Mouse (Mus musculus): ENCODE measurements around the gene Ptrhd1. TPM values are rescaled to one million over a fixed set of nuclear protein-coding genes. Genes with fewer than 3 reads are reported as not detected.

The Ptrhd1 gene
- total and polyA plus RNA-seq, 3 experiments, result 3.6 to 9.3 (median 6.7) TPM

DNA sequence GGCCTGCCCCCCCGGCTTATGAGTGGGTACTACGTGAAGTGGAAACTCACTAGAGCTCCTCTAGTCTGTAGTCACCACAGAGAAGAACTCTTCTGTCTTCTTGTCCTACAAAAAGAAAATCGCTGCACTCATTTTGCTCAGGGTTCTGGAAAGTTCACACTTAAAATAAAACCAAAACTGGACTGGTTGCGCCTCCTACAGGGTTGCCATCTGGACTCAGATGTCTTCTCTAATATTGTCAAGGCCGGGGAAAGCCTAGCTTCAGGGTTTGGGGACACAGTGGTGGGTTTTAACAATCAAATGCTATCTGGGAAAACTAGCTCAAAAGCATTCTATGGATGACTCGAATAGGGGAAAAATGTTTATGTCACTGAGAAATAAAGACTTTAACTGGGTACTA lies 16.0 kb downstream of the Ptrhd1 start:
- no peak overlapping the region for H3K4me3 ChIP-seq (replicated peaks in 1 of 3; ENCODE audit: low read depth in 2 of 3, low read length in 2 of 3, poor library complexity in 1 of 3)
- in situ Hi-C loops (cut with MboI; ENCODE audit: low pct_ligation_motif_present, low pct_unique_long_range_greater_than_20kb, low sequenced_read_pairs) (loop anchor here (25.0 kb wide), 2 partner anchors 288 to 588 kb away; partner anchors contain the start of genes Fkbp1b and Wdcp), dilution Hi-C loops (cut with MboI; ENCODE audit: extremely low pct_ligation_motif_present, extremely low pct_unique_long_range_greater_than_20kb, low sequenced_read_pairs) (no loop called here)
- no peak overlapping the region for H3K27ac ChIP-seq (ENCODE audit: insufficient read depth, low read depth)
- no peaks in the 10 kb centered on the region for H3K9me3 ChIP-seq (replicated peaks; ENCODE audit: low read length)
- peaks cover 6 to 26% of the 10 kb centered on the region in 2 experiments for H3K36me3 ChIP-seq (replicated peaks in 1 of 2; ENCODE audit: control insufficient read depth in 1 of 2, insufficient read depth in 1 of 2, low read length in 1 of 2)
- no peak for DNase-seq (ENCODE audit: extremely low read depth)
- H3K9ac ChIP-seq (ENCODE audit: insufficient read depth, low read depth), result no peak overlapping the region
- TF ChIP-seq RAD21 (IDR thresholded peaks at IDR 0.05; ENCODE audit: low read depth, low read length) (no peak; the same call in none of the 2 replicates), EP300 (IDR thresholded peaks at IDR 0.05; ENCODE audit: low read length) (no peak), ZC3H11A (IDR thresholded peaks at IDR 0.05; ENCODE audit: low read depth, low read length) (no peak), ZKSCAN1 (IDR thresholded peaks at IDR 0.05; ENCODE audit: borderline replicate concordance, low read depth, low read length) (no peak), CHD2 (IDR thresholded peaks at IDR 0.05; ENCODE audit: low read length) (no peak), USF2 (conservative IDR thresholded peaks at IDR 0.05; ENCODE audit: low read depth, low read length) (no peak), RCOR1 (conservative IDR thresholded peaks at IDR 0.05; ENCODE audit: low read depth, low read length) (no peak), ELF1 (IDR thresholded peaks at IDR 0.05; ENCODE audit: low read depth, low read length) (no peak), ETS1 (conservative IDR thresholded peaks at IDR 0.05; ENCODE audit: low read depth, low read length) (no peak), JUN (IDR thresholded peaks at IDR 0.05; ENCODE audit: insufficient read depth, low read depth, low read length) (no peak), IRF4 (IDR thresholded peaks at IDR 0.05; ENCODE audit: low read depth, low read length) (no peak), NRF1 (IDR thresholded peaks at IDR 0.05; ENCODE audit: low read depth, low read length) (no peak)
- H3K4me1 ChIP-seq (ENCODE audit: control insufficient read depth in 1 of 2, insufficient read depth in 2 of 2), result no peaks in the 10 kb centered on the region
- no peaks in the 10 kb centered on the region for H3K27me3 ChIP-seq (replicated peaks)
- no peaks in the 10 kb centered on the region for H3K79me2 ChIP-seq (replicated peaks; ENCODE audit: control insufficient read depth, extremely low read depth, insufficient read depth, poor library complexity, severe bottlenecking)
- no peak overlapping the region for H3K4me2 ChIP-seq (ENCODE audit: insufficient read depth, low read depth, poor library complexity, severe bottlenecking)

GRCm38 (mm10) chr12:4252742-4253655 lies 19.2 kb downstream of the Ptrhd1 start:
- H3K4me2 ChIP-seq (ENCODE audit: insufficient read depth, low read depth, poor library complexity, severe bottlenecking), result no peak overlapping the region
- no peaks in the 10 kb centered on the region for H3K9me3 ChIP-seq (replicated peaks; ENCODE audit: low read length)
- no peak overlapping the region for H3K27ac ChIP-seq (ENCODE audit: insufficient read depth, low read depth)
- peaks cover 0 to 10% of the 10 kb centered on the region in 2 experiments; a peak in 1 of 4 replicates for H3K4me1 ChIP-seq (ENCODE audit: control insufficient read depth in 1 of 2, insufficient read depth in 2 of 2)
- DNase-seq (ENCODE audit: extremely low read depth), result no peak
- no peak overlapping the region for H3K9ac ChIP-seq (ENCODE audit: insufficient read depth, low read depth)
- no peaks in the 10 kb centered on the region for H3K27me3 ChIP-seq (replicated peaks)
- peaks cover 6 to 23% of the 10 kb centered on the region in 2 experiments for H3K36me3 ChIP-seq (replicated peaks in 1 of 2; ENCODE audit: control insufficient read depth in 1 of 2, insufficient read depth in 1 of 2, low read length in 1 of 2)
- no peaks in the 10 kb centered on the region for H3K79me2 ChIP-seq (replicated peaks; ENCODE audit: control insufficient read depth, extremely low read depth, insufficient read depth, poor library complexity, severe bottlenecking)
- dilution Hi-C loops (cut with MboI; ENCODE audit: extremely low pct_ligation_motif_present, extremely low pct_unique_long_range_greater_than_20kb, low sequenced_read_pairs) (no loop called here), in situ Hi-C loops (cut with MboI; ENCODE audit: low pct_ligation_motif_present, low pct_unique_long_range_greater_than_20kb, low sequenced_read_pairs) (no loop called here)
- TF ChIP-seq CTCF (conservative IDR thresholded peaks at IDR 0.05 in 1 of 2, IDR thresholded peaks at IDR 0.05 in 1 of 2; ENCODE audit: low read depth in 2 of 2, low read length in 2 of 2), result no peak
- TF ChIP-seq ZC3H11A (IDR thresholded peaks at IDR 0.05; ENCODE audit: low read depth, low read length), result no peak
- no peak for TF ChIP-seq ETS1 (conservative IDR thresholded peaks at IDR 0.05; ENCODE audit: low read depth, low read length)
- TF ChIP-seq KAT2A (IDR thresholded peaks at IDR 0.05; ENCODE audit: insufficient replicate concordance, low read length), result no peak
- no peak for TF ChIP-seq UBTF (IDR thresholded peaks at IDR 0.05; ENCODE audit: low read depth, low read length)
- no peak for TF ChIP-seq E2F4 (IDR thresholded peaks at IDR 0.05; ENCODE audit: insufficient replicate concordance, low read depth, low read length)
- no peak for TF ChIP-seq JUND (conservative IDR thresholded peaks at IDR 0.05; ENCODE audit: low read depth, low read length)
- no peak for TF ChIP-seq ZKSCAN1 (IDR thresholded peaks at IDR 0.05; ENCODE audit: borderline replicate concordance, low read depth, low read length)
- TF ChIP-seq GABPA (IDR thresholded peaks at IDR 0.05; ENCODE audit: insufficient replicate concordance, low read depth, low read length), result no peak
- TF ChIP-seq TCF12 (IDR thresholded peaks at IDR 0.05; ENCODE audit: low read depth, low read length), result no peak
- no peak for TF ChIP-seq IRF4 (IDR thresholded peaks at IDR 0.05; ENCODE audit: low read depth, low read length)
- no peak for TF ChIP-seq USF2 (conservative IDR thresholded peaks at IDR 0.05; ENCODE audit: low read depth, low read length)
- no peak for TF ChIP-seq SIN3A (IDR thresholded peaks at IDR 0.05; ENCODE audit: low read length)
- TF ChIP-seq MAFK (IDR thresholded peaks at IDR 0.05; ENCODE audit: insufficient replicate concordance, low read length), result no peak
- no peak for TF ChIP-seq JUN (IDR thresholded peaks at IDR 0.05; ENCODE audit: insufficient read depth, low read depth, low read length)
- TF ChIP-seq TBP (conservative IDR thresholded peaks at IDR 0.05; ENCODE audit: low read depth, low read length), result no peak
- no peak for TF ChIP-seq SMC3 (IDR thresholded peaks at IDR 0.05; ENCODE audit: low read depth, low read length)
- no peak overlapping the region for H3K4me3 ChIP-seq (replicated peaks in 1 of 3; ENCODE audit: low read depth in 2 of 3, low read length in 2 of 3, poor library complexity in 1 of 3)
